Mouse (Mus musculus) heart, adult 2 months (tissue): ENCODE measurements around the gene Zfp598.

Source experiments
- CTCF ChIP-seq: fragments of 200-600 bp; IDR thresholded peaks from 2 replicates; pipeline ENCODE4 v1.8.1; 2022; ENCODE audit warnings: antibody characterized with exemption, mild to moderate bottlenecking, moderate library complexity
- POLR2A ChIP-seq: fragments of 200-500 bp; IDR thresholded peaks from 2 replicates; pipeline ENCODE4 v1.6.1; 2011; ENCODE audit warnings: mild to moderate bottlenecking, low read depth, low read length, control low read depth; ENCODE audit not compliant: insufficient read depth

DNA sequence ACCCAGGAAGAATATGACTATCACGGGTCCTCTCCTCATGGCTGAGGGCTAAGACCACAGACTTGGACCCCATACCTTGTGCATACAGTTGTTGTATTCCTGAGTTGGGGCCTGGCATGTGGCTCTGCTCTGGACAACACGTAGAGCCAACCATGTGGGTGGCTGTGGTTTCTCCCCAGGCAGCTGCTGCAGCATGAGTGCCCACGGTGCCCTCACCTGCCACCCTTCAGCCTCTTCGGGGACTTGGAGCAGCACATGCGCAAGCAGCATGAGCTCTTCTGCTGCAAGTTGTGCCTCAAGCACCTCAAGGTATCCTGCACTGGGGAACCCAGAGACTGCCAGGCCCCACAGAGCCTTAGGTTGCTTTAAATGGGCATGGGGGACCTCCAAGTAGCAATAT lies 7.4 kb downstream of the Zfp598 start:
- no peak for TF ChIP-seq POLR2A
- no peak for TF ChIP-seq CTCF
